Mouse (Mus musculus) hindbrain, embryonic 12.5 days (tissue): ENCODE data around the gene Krt8. TPM values are rescaled to one million over a fixed set of nuclear protein-coding genes. Genes with fewer than 3 reads are reported as not detected.

Experiments
- ATAC-seq: fragments of 200-750 bp; cut with Nextera tagmentation; 2 replicates; pipeline ENCODE4 v1.8.0; 2017; ENCODE audit warnings: moderate TSS enrichment; ENCODE audit not compliant: low FRiP score
- H3K27ac ChIP-seq: fragments of 300-500 bp; sonication (generic); 2 replicates; pipeline ENCODE4 v1.5.1; 2016; ENCODE audit warnings: mild to moderate bottlenecking
- H3K27me3 ChIP-seq: fragments of 300-500 bp; sonication (generic); 2 replicates; pipeline ENCODE4 v1.6.1; 2016; ENCODE audit warnings: mild to moderate bottlenecking
- H3K36me3 ChIP-seq: fragments of 300-500 bp; sonication (generic); 2 replicates; pipeline ENCODE4 v1.6.1; 2016; ENCODE audit warnings: mild to moderate bottlenecking
- H3K4me1 ChIP-seq: fragments of 300-500 bp; sonication (generic); 2 replicates; pipeline ENCODE4 v1.6.1; 2016
- H3K4me2 ChIP-seq: fragments of 300-500 bp; sonication (generic); replicated peaks from 2 replicates; pipeline ENCODE4 v1.6.1; 2016; ENCODE audit warnings: mild to moderate bottlenecking
- H3K4me3 ChIP-seq: fragments of 300-500 bp; sonication (generic); 2 replicates; pipeline ENCODE4 v1.5.1; 2016; ENCODE audit warnings: mild to moderate bottlenecking
- H3K9ac ChIP-seq: fragments of 300-500 bp; sonication (generic); 2 replicates; pipeline ENCODE4 v1.6.1; 2016; ENCODE audit warnings: mild to moderate bottlenecking, moderate library complexity
- H3K9me3 ChIP-seq: fragments of 300-500 bp; sonication (generic); replicated peaks from 2 replicates; pipeline ENCODE4 v1.6.1; 2016; ENCODE audit warnings: mild to moderate bottlenecking
- whole genome bisulfite sequencing: fragments of 180-500 bp; shearing (Covaris S2); methylation state at CpG from one replicate; pipeline ENCODE4 v1.1.7; 2016; 5-methylcytosine and 5-hydroxymethylcytosine counted together
- polyA plus RNA-seq: library from polyadenylated mRNA; unstranded; fragments of >200 nt; fragmentation: Nextera tagmentation; extraction: Ambion mirVana; gene quantifications from 2 replicates; pipeline ENCODE4 v1.2.1, GENCODE M21; 2016

The Krt8 gene
- polyA plus RNA-seq, 1 experiment from 2014 or later: 28.2 TPM

- no peaks in the 10 kb centered on the region for H3K36me3 ChIP-seq
- WGBS: 8% methylated on average over 22 of the region's 22 CpGs
- peaks cover 18% of the 10 kb centered on the region for H3K4me1 ChIP-seq
- peak overlapping the region; percentile 40; the same call in 1 of the 2 replicates for H3K27ac ChIP-seq
- H3K4me3 ChIP-seq: no peak overlapping the region
- H3K4me2 ChIP-seq: peak overlapping the region; percentile 34
- no peaks in the 10 kb centered on the region for H3K9me3 ChIP-seq
- 0 out of 2 replicates have a peak overlapping the region, but pooled peaks have one; percentile 32 for H3K9ac ChIP-seq
- ATAC-seq: no peak
- H3K27me3 ChIP-seq: peaks cover 64% of the 10 kb centered on the region
These were observed 21.0 kb upstream of the Krt8 start for GRCm38 (mm10) chr15:102025136-102025872.

GRCm38 (mm10) chr15:102023888-102024287 lies 19.6 kb upstream of the Krt8 start:
- peaks cover 54% of the 10 kb centered on the region for H3K27me3 ChIP-seq
- WGBS: 75% methylated on average over 8 of the region's 8 CpGs
- no peak overlapping the region for H3K9ac ChIP-seq
- H3K27ac ChIP-seq: no peak overlapping the region
- no peak for ATAC-seq
- no peak overlapping the region for H3K4me3 ChIP-seq
- H3K9me3 ChIP-seq: no peaks in the 10 kb centered on the region
- H3K4me2 ChIP-seq: no peak overlapping the region
- H3K4me1 ChIP-seq: peaks cover 18% of the 10 kb centered on the region
- no peaks in the 10 kb centered on the region for H3K36me3 ChIP-seq

GRCm38 (mm10) chr15:102022481-102022880 lies 18.2 kb upstream of the Krt8 start:
- Histone ChIP-seq H3K9ac (no peak overlapping the region), H3K4me1 (peaks cover 16% of the 10 kb centered on the region), H3K4me2 (no peak overlapping the region), H3K36me3 (no peaks in the 10 kb centered on the region), H3K4me3 (no peak overlapping the region), H3K27me3 (peaks cover 41% of the 10 kb centered on the region), H3K9me3 (no peaks in the 10 kb centered on the region), H3K27ac (no peak overlapping the region)
- 25% methylated on average over 8 of the region's 8 CpGs for WGBS
- ATAC-seq: no peak

- Histone ChIP-seq H3K36me3 (no peaks in the 10 kb centered on the region), H3K9ac (no peak overlapping the region), H3K27ac (no peak overlapping the region), H3K4me2 (no peak overlapping the region), H3K27me3 (no peaks in the 10 kb centered on the region), H3K4me1 (peaks cover 11% of the 10 kb centered on the region; the same call in 1 of the 2 replicates), H3K4me3 (no peak overlapping the region), H3K9me3 (no peaks in the 10 kb centered on the region)
- 25% methylated on average over 7 of the region's 7 CpGs for WGBS
- no peak for ATAC-seq
These were observed 13.7 kb upstream of the Krt8 start for GRCm38 (mm10) chr15:102017918-102018463.

GRCm38 (mm10) chr15:102016787-102017186 lies 12.5 kb upstream of the Krt8 start:
- Histone ChIP-seq H3K4me1 (peaks cover 11% of the 10 kb centered on the region; the same call in 1 of the 2 replicates), H3K4me2 (no peak overlapping the region), H3K27ac (no peak overlapping the region), H3K36me3 (no peaks in the 10 kb centered on the region), H3K9ac (no peak overlapping the region), H3K9me3 (no peaks in the 10 kb centered on the region), H3K4me3 (no peak overlapping the region), H3K27me3 (peaks cover 2% of the 10 kb centered on the region; the same call in 1 of the 2 replicates)
- no peak for ATAC-seq
- WGBS: 28% methylated on average over 7 of the region's 7 CpGs

GRCm38 (mm10) chr15:102016096-102016495 lies 11.8 kb upstream of the Krt8 start:
- WGBS: 40% methylated on average over 3 of the region's 3 CpGs
- H3K9ac ChIP-seq: no peak overlapping the region
- ATAC-seq: no peak
- H3K4me2 ChIP-seq: no peak overlapping the region
- H3K4me1 ChIP-seq: peaks cover 11% of the 10 kb centered on the region; the same call in 1 of the 2 replicates
- H3K4me3 ChIP-seq: no peak overlapping the region
- no peaks in the 10 kb centered on the region for H3K36me3 ChIP-seq
- H3K27ac ChIP-seq: no peak overlapping the region
- H3K27me3 ChIP-seq: peaks cover 2% of the 10 kb centered on the region; the same call in 1 of the 2 replicates
- no peaks in the 10 kb centered on the region for H3K9me3 ChIP-seq

- ATAC-seq: no peak
- no peak overlapping the region for H3K4me3 ChIP-seq
- H3K9me3 ChIP-seq: no peaks in the 10 kb centered on the region
- peaks cover 2% of the 10 kb centered on the region; the same call in 1 of the 2 replicates for H3K27me3 ChIP-seq
- peaks cover 15% of the 10 kb centered on the region; the same call in 1 of the 2 replicates for H3K4me1 ChIP-seq
- WGBS: 68% methylated on average over 2 of the region's 4 CpGs
- no peaks in the 10 kb centered on the region for H3K36me3 ChIP-seq
- H3K4me2 ChIP-seq: no peak overlapping the region
- H3K9ac ChIP-seq: no peak overlapping the region
- H3K27ac ChIP-seq: no peak overlapping the region
These were observed 10.6 kb upstream of the Krt8 start for GRCm38 (mm10) chr15:102014848-102015247.

GRCm38 (mm10) chr15:102013651-102014050 lies 9.4 kb upstream of the Krt8 start:
- Histone ChIP-seq H3K27ac (no peak overlapping the region), H3K27me3 (peaks cover 2% of the 10 kb centered on the region; the same call in 1 of the 2 replicates), H3K4me3 (no peak overlapping the region), H3K4me1 (peaks cover 15% of the 10 kb centered on the region; the same call in 1 of the 2 replicates), H3K4me2 (no peak overlapping the region), H3K9ac (no peak overlapping the region), H3K9me3 (no peaks in the 10 kb centered on the region), H3K36me3 (no peaks in the 10 kb centered on the region)
- ATAC-seq: no peak
- 53% methylated on average over 3 of the region's 3 CpGs for WGBS

GRCm38 (mm10) chr15:102012260-102012765 lies 8.0 kb upstream of the Krt8 start:
- no peaks in the 10 kb centered on the region for H3K36me3 ChIP-seq
- ATAC-seq: no peak
- no peak overlapping the region for H3K27ac ChIP-seq
- no peak overlapping the region for H3K4me3 ChIP-seq
- peaks cover 20% of the 10 kb centered on the region for H3K4me1 ChIP-seq
- no peaks in the 10 kb centered on the region for H3K9me3 ChIP-seq
- H3K9ac ChIP-seq: no peak overlapping the region
- H3K27me3 ChIP-seq: peaks cover 5% of the 10 kb centered on the region; the same call in 1 of the 2 replicates
- H3K4me2 ChIP-seq: no peak overlapping the region
- 54% methylated on average over 4 of the region's 4 CpGs for WGBS

GRCm38 (mm10) chr15:102010569-102011245 lies 6.4 kb upstream of the Krt8 start:
- Histone ChIP-seq H3K4me2 (no peak overlapping the region), H3K9me3 (no peaks in the 10 kb centered on the region), H3K27ac (no peak overlapping the region), H3K4me3 (no peak overlapping the region), H3K36me3 (no peaks in the 10 kb centered on the region), H3K9ac (no peak overlapping the region), H3K27me3 (peaks cover 8% of the 10 kb centered on the region), H3K4me1 (peaks cover 25% of the 10 kb centered on the region)
- 76% methylated on average over 3 of the region's 3 CpGs for WGBS
- no peak for ATAC-seq

- peak; percentile 40; the same call in 1 of the 2 replicates for ATAC-seq
- WGBS: 48% methylated on average over 12 of the region's 12 CpGs
- no peaks in the 10 kb centered on the region for H3K9me3 ChIP-seq
- no peak overlapping the region for H3K9ac ChIP-seq
- H3K27me3 ChIP-seq: peaks cover 40% of the 10 kb centered on the region
- peak overlapping the region; percentile 32; the same call in 1 of the 2 replicates for H3K27ac ChIP-seq
- H3K4me1 ChIP-seq: peaks cover 38% of the 10 kb centered on the region
- no peaks in the 10 kb centered on the region for H3K36me3 ChIP-seq
- no peak overlapping the region for H3K4me2 ChIP-seq
- no peak overlapping the region for H3K4me3 ChIP-seq
These were observed 3.1 kb upstream of the Krt8 start for GRCm38 (mm10) chr15:102007097-102008069.
